Mouse (Mus musculus) hematopoietic multipotent progenitor cell, adult 10-12 weeks (in vitro differentiated cells): ENCODE results near the gene Ier2. TPM values are rescaled to one million over a fixed set of nuclear protein-coding genes. Genes with fewer than 3 reads are reported as not detected.

Source experiments
- polyA plus RNA-seq: library from polyadenylated mRNA; stranded (reverse); fragments of >175 nt; gene quantifications from 2 replicates; pipeline ENCODE4 v1.2.3, GENCODE M21; 2012; ENCODE audit warnings: low replicate concordance

Gene Ier2
- 110 and 415 TPM in 2 replicates for polyA plus RNA-seq

GRCm38 (mm10) chr8:84662581-84663065, at the start of gene Ier2:
TSS of gene Ier2 (minus strand) at chr8:84662852.

GRCm38 (mm10) chr8:84700941-84701911, 38.6 kb upstream of the Ier2 start, which contains the start of gene Lyl1:
TSS of gene Lyl1 (plus strand) at chr8:84701457.

GRCm38 (mm10) chr8:84687705-84688100, 25.1 kb upstream of the Ier2 start, which contains the start of gene Nacc1:
TSS of gene Nacc1 (minus strand) at chr8:84687862.

GRCm38 (mm10) chr8:84686191-84687002, 23.7 kb upstream of the Ier2 start, which contains the start of gene Trmt1:
TSS of gene Trmt1 (plus strand) at chr8:84686307.

Other genes with a start within 250 kb of the Ier2 start
- gene Trmt1, start 23.5 kb upstream of the Ier2 start, polyA plus RNA-seq: 148 and 293 TPM in 2 replicates
- gene Nacc1, start 25.0 kb upstream of the Ier2 start, polyA plus RNA-seq: 94.0 and 104 TPM in 2 replicates
- 180 and 253 TPM in 2 replicates for gene Lyl1, start 38.6 kb upstream of the Ier2 start, polyA plus RNA-seq
- gene G430095P16Rik, start 60.2 kb upstream of the Ier2 start, polyA plus RNA-seq: 24.7 and 29.3 TPM in 2 replicates
- 27.0 and 31.4 TPM in 2 replicates for gene Nfix, start 137.5 kb upstream of the Ier2 start, polyA plus RNA-seq
- 1.8 and 2.7 TPM in 2 replicates for gene Dand5, start 160.0 kb upstream of the Ier2 start, polyA plus RNA-seq
- gene Gadd45gip1, start 168.7 kb upstream of the Ier2 start, polyA plus RNA-seq: 27.9 and 40.8 TPM in 2 replicates
- 457 and 479 TPM in 2 replicates for gene Rad23a, start 177.8 kb upstream of the Ier2 start, polyA plus RNA-seq
- 286 and 333 TPM in 2 replicates for gene Calr, start 184.1 kb upstream of the Ier2 start, polyA plus RNA-seq
- 28.3 and 50.1 TPM in 2 replicates for gene Farsa, start 194.1 kb upstream of the Ier2 start, polyA plus RNA-seq
- gene Syce2, start 209.3 kb upstream of the Ier2 start, polyA plus RNA-seq: 12.7 and 13.2 TPM in 2 replicates
- 22.8 and 49.5 TPM in 2 replicates for gene Gcdh, start 231.1 kb upstream of the Ier2 start, polyA plus RNA-seq
- gene Klf1, start 239.1 kb upstream of the Ier2 start, polyA plus RNA-seq: 15.8 and 107 TPM in 2 replicates
- gene Dnase2a, start 245.7 kb upstream of the Ier2 start, polyA plus RNA-seq: 13.7 and 72.9 TPM in 2 replicates